Mouse (Mus musculus): ENCODE data around the gene Slc25a38.

Slc25a38 gene

GRCm38 (mm10) chr9:120110211-120111018, at the start of gene Slc25a38:
Gene Slc25a38, plus strand, starts transcription at chr9:120110374.
- peak; percentile 96 for DNase-seq (ENCODE audit: low read depth, low spot score)

DNA sequence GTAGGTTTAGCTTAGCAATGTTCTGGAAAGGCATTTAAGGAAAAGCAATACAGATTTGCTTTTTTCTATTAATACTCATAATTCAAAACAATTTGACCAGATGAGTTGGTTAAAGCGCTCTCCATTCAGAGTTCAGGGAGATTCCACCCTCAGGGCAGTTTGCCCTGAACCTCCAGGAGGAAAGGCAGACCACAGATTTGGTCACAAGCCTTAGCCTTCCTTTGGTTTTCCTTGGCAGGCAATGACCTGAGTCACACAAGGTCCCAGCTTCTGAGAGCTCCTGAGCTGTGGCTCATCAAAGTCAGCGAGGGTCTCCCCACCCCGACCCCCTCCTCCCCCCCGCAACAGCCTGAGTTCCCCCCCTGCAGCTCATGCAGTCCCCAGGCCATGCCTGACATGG, 45.9 kb upstream of the Slc25a38 start:
- no peak for DNase-seq (ENCODE audit: low read depth, low spot score)

DNA sequence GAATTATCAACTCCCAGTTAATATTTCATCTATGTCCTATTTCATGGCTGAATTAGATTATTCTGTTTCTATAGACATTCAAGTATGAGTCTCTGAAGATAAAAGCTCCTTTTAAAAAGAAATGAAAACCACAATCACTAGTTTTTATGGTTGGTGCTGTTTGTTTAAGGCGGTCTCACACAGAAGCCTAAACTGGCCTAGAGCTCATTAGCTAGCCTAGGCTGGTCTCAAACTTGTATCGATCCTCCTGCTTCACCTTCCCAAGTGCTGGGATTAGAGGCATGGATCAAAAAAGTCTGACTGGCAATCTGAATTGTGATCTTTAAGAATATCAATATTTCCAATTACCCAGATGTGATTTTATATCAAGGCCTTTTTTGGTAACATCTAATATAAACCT, 42.6 kb upstream of the Slc25a38 start:
- DNase-seq (ENCODE audit: low read depth, low spot score) = no peak

- DNase-seq (ENCODE audit: low read depth, low spot score) = no peak
Observed at GRCm38 (mm10) chr9:120068047-120068446, 42.1 kb upstream of the Slc25a38 start.

DNA sequence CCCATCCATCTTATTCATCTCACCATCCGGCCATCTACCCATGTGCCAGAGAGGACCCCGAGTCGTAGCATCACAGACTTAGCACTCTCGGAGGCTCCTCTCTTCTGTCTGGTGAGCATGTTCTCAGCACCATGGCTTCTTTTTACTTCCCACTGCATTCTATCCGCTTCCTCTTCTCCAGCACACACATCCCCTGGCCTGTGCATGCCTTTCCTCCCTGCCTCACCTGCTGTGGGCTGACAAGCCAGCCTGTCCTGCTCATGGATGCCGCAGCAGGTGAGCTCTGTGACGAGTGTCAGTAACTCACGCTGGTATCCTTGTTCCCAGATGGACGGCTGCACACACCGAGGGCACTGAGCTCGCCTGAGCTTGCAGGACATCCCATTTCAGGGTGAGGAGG, 40.4 kb upstream of the Slc25a38 start, which contains the start of gene Cx3cr1:
Gene Cx3cr1 (minus strand): TSS at position 101 of the 400 bp plus-strand sequence.
- no peak for DNase-seq (ENCODE audit: low read depth, low spot score)

- DNase-seq (ENCODE audit: low read depth, low spot score) = no peak
Observed at GRCm38 (mm10) chr9:120071251-120071650, 38.9 kb upstream of the Slc25a38 start.

- peak; percentile 82 for DNase-seq (ENCODE audit: low read depth, low spot score)
Observed at GRCm38 (mm10) chr9:120073169-120073568, 37.0 kb upstream of the Slc25a38 start.

DNA sequence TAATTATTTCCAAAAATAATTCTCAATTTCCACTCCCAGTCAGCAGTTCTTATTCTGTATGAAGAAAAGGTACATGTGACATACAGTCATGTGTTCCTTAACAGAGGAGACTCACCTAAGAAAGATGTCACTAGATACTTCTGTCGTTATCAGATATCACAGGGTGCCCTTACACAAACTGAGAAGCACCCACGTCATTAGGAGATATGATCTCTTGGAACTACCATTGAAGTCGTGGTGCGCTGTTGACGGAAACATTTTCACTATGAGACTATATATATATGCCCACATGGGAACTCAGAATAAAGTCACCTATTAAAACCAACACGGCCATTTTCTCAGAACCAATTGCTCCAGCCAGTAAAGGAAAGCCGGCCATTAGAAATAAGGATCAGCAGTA, 35.7 kb upstream of the Slc25a38 start:
- DNase-seq (ENCODE audit: low read depth, low spot score) = no peak

DNA sequence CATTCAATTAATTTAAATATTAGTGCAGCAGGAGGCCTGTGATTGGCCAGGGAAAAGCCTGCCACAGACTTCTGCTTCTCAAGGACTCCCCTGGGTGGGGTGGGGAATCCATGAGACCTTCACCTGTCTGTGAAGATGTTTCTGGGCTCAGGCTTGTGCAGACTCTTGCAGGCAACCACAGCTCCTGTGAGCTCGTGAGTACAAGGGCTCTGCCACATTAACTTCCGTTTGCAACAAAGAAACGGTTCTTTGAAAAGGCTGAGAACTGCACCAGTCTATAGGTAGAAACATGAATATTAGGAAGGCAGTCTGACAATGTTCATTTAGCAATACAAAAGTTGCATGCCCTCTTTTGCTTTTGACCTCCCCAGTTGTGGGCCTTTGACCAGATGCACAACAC, 31.9 kb upstream of the Slc25a38 start:
- no peak for DNase-seq (ENCODE audit: low read depth, low spot score)

GRCm38 (mm10) chr9:120079901-120080300, 30.3 kb upstream of the Slc25a38 start:
- DNase-seq (ENCODE audit: low read depth, low spot score) = no peak

DNA sequence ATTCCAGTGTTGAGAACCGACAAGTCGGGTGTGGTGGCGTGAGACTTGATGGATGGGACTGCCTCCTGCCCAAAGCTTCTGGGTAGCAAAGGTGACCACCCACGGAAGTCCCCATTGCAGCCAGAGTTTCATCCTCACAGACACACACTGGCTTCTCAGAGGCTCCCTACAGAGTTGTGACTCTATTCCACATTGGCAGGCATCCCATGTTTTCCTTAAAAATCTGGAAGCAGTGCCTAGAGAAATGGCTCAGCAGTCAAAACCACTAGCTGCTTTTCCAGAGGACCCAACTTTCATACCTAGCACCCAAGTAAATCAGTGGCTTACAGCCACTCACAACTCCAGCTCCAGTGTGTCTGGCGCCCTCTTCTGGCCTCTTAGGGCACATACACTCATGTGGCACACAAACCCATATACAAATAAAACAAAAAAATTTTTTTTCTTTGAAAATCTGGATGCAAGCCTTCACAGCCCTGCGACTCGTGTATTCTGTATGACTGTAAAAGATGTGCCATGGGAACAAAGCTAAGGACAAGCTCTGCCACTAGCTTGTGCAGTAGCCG, 29.5 kb upstream of the Slc25a38 start:
- DNase-seq (ENCODE audit: low read depth, low spot score) = no peak

GRCm38 (mm10) chr9:120081247-120081646, 28.9 kb upstream of the Slc25a38 start:
- DNase-seq (ENCODE audit: low read depth, low spot score) = peak; percentile 13

GRCm38 (mm10) chr9:120081967-120082366, 28.2 kb upstream of the Slc25a38 start:
- DNase-seq (ENCODE audit: low read depth, low spot score) = no peak

- DNase-seq (ENCODE audit: low read depth, low spot score) = no peak
Observed at GRCm38 (mm10) chr9:120082691-120083090, 27.5 kb upstream of the Slc25a38 start.

GRCm38 (mm10) chr9:120083158-120083894, 26.8 kb upstream of the Slc25a38 start:
- DNase-seq (ENCODE audit: low read depth, low spot score) = no peak

DNA sequence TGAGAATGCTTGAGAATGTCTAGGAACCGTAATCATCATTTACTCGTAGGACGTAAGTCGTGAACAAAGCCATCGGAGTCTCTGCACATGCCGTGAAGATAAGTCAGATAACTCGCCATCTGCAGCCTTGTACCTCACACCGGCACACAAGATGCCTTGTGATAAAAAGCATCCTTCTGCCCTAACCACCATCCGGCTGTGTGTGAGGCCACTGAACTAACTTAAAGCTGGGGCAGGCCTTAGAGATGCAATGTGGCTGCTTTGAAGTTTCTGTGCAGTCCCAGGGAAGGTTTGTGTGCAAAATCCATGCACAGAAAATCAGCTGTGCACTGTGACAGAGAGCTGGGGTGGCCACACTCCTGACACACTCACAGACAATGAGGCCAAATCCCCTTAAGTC, 25.8 kb upstream of the Slc25a38 start:
- no peak for DNase-seq (ENCODE audit: low read depth, low spot score)

GRCm38 (mm10) chr9:120089125-120089524, 21.0 kb upstream of the Slc25a38 start:
- DNase-seq (ENCODE audit: low read depth, low spot score) = no peak

DNA sequence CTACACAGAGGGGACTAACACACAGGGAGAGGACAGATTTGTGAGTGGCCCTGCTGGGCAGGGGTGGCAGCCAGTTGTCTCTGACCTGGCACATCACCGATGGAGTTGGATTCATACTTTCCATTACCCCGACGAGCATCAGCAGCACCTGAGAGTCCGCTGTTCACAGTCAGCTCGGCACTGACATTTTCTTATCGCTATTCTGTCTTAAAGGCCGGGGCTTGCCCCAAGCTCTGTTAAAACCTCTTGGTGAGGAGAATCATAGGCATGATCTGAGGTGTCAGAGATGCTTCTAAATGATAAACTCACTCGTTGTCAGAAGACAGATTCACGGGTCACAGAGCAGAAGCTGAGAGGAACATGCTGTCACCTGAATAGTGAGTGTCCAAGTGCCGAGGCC, 19.1 kb upstream of the Slc25a38 start:
- DNase-seq (ENCODE audit: low read depth, low spot score) = no peak

- no peak for DNase-seq (ENCODE audit: low read depth, low spot score)
Observed at GRCm38 (mm10) chr9:120091696-120092238, 18.4 kb upstream of the Slc25a38 start, which contains the start of gene Ccr8. Gene Ccr8, plus strand, starts transcription at chr9:120092114.

- DNase-seq (ENCODE audit: low read depth, low spot score) = no peak
Observed at GRCm38 (mm10) chr9:120093701-120094100, 16.5 kb upstream of the Slc25a38 start.

DNA sequence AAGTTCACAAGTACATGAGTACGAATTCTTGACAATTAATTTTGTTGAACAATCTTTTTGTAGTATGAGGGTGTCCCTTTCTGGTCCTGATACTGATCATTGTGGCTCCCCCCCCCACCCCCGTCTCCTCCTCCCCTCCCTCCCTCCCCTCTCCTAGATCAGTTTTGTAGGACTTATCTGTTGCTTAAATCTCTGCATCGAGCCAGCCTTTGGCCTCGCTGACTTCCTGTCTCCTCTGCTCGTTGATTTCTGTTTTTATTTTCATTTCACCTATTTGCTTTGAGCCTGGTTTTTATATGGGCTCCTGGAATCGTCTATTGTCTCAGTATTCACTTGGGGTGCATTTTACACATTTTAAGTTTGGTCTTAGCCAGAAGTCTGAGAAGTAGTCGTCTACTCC, 14.3 kb upstream of the Slc25a38 start:
- DNase-seq (ENCODE audit: low read depth, low spot score) = no peak

GRCm38 (mm10) chr9:120098682-120099081, 11.5 kb upstream of the Slc25a38 start:
- DNase-seq (ENCODE audit: low read depth, low spot score) = peak; percentile 73

Measured in mesoderm, embryonic 11.5 days (tissue).